Mouse (Mus musculus): ENCODE data around the gene Avpr1b. TPM values are rescaled to one million over a fixed set of nuclear protein-coding genes. Genes with fewer than 3 reads are reported as not detected.

Gene Avpr1b
- polyA plus RNA-seq, 1 experiment from 2014 or later, result not detected

GRCm38 (mm10) chr1:131659512-131660085 is 60.6 kb downstream of the Avpr1b start:
- no peak for TF ChIP-seq CTCF (IDR thresholded peaks at IDR 0.05)
- no peak for TF ChIP-seq EP300 (IDR thresholded peaks at IDR 0.05)
- Histone ChIP-seq H3K36me3 (ENCODE audit: insufficient read depth, low read length) (no peaks in the 10 kb centered on the region), H3K4me2 (replicated peaks; ENCODE audit: low read depth, low read length) (no peak overlapping the region), H3K4me3 (ENCODE audit: low read depth, low read length) (no peak overlapping the region), H3K27ac (ENCODE audit: low read length) (no peak overlapping the region), H3K9ac (replicated peaks; ENCODE audit: low read depth) (no peak overlapping the region), H3K9me3 (ENCODE audit: low read length) (no peaks in the 10 kb centered on the region), H3K27me3 (replicated peaks; ENCODE audit: insufficient read depth, low read length) (no peaks in the 10 kb centered on the region), H3K4me1 (ENCODE audit: insufficient read depth, low read depth, low read length) (no peaks in the 10 kb centered on the region)
- ATAC-seq (no peak), DNase-seq (ENCODE audit: low spot score) (no peak)
- WGBS, result 73% methylated on average over 5 of the region's 5 CpGs

GRCm38 (mm10) chr1:131660266-131660665 is 61.2 kb downstream of the Avpr1b start:
- ATAC-seq, result no peak
- H3K4me1 ChIP-seq (ENCODE audit: insufficient read depth, low read depth, low read length), result no peaks in the 10 kb centered on the region
- no peaks in the 10 kb centered on the region for H3K9me3 ChIP-seq (ENCODE audit: low read length)
- no peaks in the 10 kb centered on the region for H3K27me3 ChIP-seq (replicated peaks; ENCODE audit: insufficient read depth, low read length)
- no peak overlapping the region for H3K4me2 ChIP-seq (replicated peaks; ENCODE audit: low read depth, low read length)
- no peak overlapping the region for H3K4me3 ChIP-seq (ENCODE audit: low read depth, low read length)
- no peak overlapping the region for H3K9ac ChIP-seq (replicated peaks; ENCODE audit: low read depth)
- WGBS, result 79% methylated on average over 2 of the region's 2 CpGs
- H3K36me3 ChIP-seq (ENCODE audit: insufficient read depth, low read length), result no peaks in the 10 kb centered on the region
- no peak overlapping the region for H3K27ac ChIP-seq (ENCODE audit: low read length)
- TF ChIP-seq CTCF (IDR thresholded peaks at IDR 0.05) (no peak), EP300 (IDR thresholded peaks at IDR 0.05) (no peak)
- no peak for DNase-seq (ENCODE audit: low spot score)

GRCm38 (mm10) chr1:131660716-131661472 is 61.9 kb downstream of the Avpr1b start:
- H3K27ac ChIP-seq (ENCODE audit: low read length), result no peak overlapping the region
- no peak overlapping the region for H3K4me2 ChIP-seq (replicated peaks; ENCODE audit: low read depth, low read length)
- H3K4me1 ChIP-seq (ENCODE audit: insufficient read depth, low read depth, low read length), result no peaks in the 10 kb centered on the region
- no peaks in the 10 kb centered on the region for H3K27me3 ChIP-seq (replicated peaks; ENCODE audit: insufficient read depth, low read length)
- H3K9me3 ChIP-seq (ENCODE audit: low read length), result no peaks in the 10 kb centered on the region
- no peaks in the 10 kb centered on the region for H3K36me3 ChIP-seq (ENCODE audit: insufficient read depth, low read length)
- ATAC-seq (no peak), DNase-seq (ENCODE audit: low spot score) (no peak)
- 65% methylated on average over 7 of the region's 7 CpGs for WGBS
- TF ChIP-seq CTCF (IDR thresholded peaks at IDR 0.05) (no peak), EP300 (IDR thresholded peaks at IDR 0.05) (no peak)
- no peak overlapping the region for H3K9ac ChIP-seq (replicated peaks; ENCODE audit: low read depth)
- no peak overlapping the region for H3K4me3 ChIP-seq (ENCODE audit: low read depth, low read length)

Other genes starting within 250 kb of the Avpr1b start
- gene Srgap2, start 71.9 kb upstream of the Avpr1b start, polyA plus RNA-seq (2015; fragmentation: Nextera tagmentation; extraction: Ambion mirVana), result 9.5 and 10.1 TPM in 2 replicates
- gene Fam72a, start 71.3 kb upstream of the Avpr1b start, polyA plus RNA-seq (2015; fragmentation: Nextera tagmentation; extraction: Ambion mirVana), result 1.1 and 1.3 TPM in 2 replicates
- gene Ctse, start 39.1 kb downstream of the Avpr1b start, polyA plus RNA-seq (2015; fragmentation: Nextera tagmentation; extraction: Ambion mirVana), result 0.80 and 1.1 TPM in 2 replicates
- gene Rab7b, start 89.5 kb downstream of the Avpr1b start, polyA plus RNA-seq (2015; fragmentation: Nextera tagmentation; extraction: Ambion mirVana), result 3.8 and 4.0 TPM in 2 replicates
- gene Slc26a9, start 144.8 kb downstream of the Avpr1b start, polyA plus RNA-seq (2015; fragmentation: Nextera tagmentation; extraction: Ambion mirVana), result 10.9 and 12.3 TPM in 2 replicates
- gene Pm20d1, start 198.1 kb downstream of the Avpr1b start, polyA plus RNA-seq (2015; fragmentation: Nextera tagmentation; extraction: Ambion mirVana), result 1.6 TPM in 2 replicates
- 12.1 and 13.1 TPM in 2 replicates for gene Slc41a1, start 228.3 kb downstream of the Avpr1b start, polyA plus RNA-seq (2015; fragmentation: Nextera tagmentation; extraction: Ambion mirVana)